Mouse (Mus musculus) CD4-positive, CD25-positive, alpha-beta regulatory T cell, adult 4 months (primary cell): ENCODE measurements around the gene Uspl1. TPM values are rescaled to one million over a fixed set of nuclear protein-coding genes. Genes with fewer than 3 reads are reported as not detected.
"Not testable (repeated sequence)": the region's sequence is repeated elsewhere in the genome, so short reads cannot be mapped to it uniquely, and the experiment has no call there.

Experiments
- ATAC-seq: one replicate; pipeline ENCODE4 v1.8.0; 2017
- polyA plus RNA-seq, 2 experiments: library from polyadenylated mRNA; unstranded; fragments of 100-300 nt; shearing (Covaris generic); gene quantifications; one replicate each; pipeline ENCODE4 v1.2.1; 2017

The Uspl1 gene
- polyA plus RNA-seq, result 10 to 100 TPM; 38.6 to 42.6 TPM

GRCm38 (mm10) chr5:149184104-149184843, at the start of gene Uspl1, which contains the start of gene Hmgb1:
Gene Uspl1, plus strand, starts transcription at chr5:149184350.
Gene Hmgb1, minus strand, starts transcription at chr5:149184489.
- ATAC-seq, result peak; percentile 84

DNA sequence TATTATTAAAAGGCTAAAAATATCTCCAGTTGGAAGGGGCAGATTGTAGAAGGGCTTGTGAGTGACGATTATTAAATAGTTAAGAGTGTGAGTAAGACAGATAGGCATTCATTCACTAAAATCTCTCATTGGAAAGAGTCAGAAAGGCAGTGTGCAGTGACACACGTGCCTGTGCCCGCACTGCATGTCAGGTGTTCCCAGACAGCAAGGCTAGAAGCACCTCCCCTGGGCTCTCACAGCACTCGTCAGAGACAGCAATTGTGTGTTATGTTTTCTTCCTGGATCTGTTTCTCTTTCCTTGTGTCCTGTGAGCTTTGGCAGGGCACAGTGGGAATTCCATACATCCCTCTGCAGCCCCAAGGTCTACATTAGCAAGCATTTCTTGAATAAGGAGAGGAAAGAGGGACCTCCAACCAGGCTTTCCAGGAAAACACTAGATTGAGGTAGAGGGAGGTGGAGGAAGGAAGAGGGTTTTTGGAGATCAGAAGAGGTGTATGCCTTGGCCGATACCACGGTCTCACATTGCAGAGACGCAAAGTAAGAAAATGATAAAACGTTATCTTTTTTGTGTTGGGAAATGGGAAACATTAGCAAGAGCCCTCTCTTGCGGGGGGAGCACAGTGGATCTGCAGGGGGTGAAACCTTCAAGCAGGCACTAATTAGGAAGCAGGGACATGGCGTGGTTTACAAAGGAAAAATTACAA, 49.2 kb upstream of the Uspl1 start:
- ATAC-seq, result no peak

DNA sequence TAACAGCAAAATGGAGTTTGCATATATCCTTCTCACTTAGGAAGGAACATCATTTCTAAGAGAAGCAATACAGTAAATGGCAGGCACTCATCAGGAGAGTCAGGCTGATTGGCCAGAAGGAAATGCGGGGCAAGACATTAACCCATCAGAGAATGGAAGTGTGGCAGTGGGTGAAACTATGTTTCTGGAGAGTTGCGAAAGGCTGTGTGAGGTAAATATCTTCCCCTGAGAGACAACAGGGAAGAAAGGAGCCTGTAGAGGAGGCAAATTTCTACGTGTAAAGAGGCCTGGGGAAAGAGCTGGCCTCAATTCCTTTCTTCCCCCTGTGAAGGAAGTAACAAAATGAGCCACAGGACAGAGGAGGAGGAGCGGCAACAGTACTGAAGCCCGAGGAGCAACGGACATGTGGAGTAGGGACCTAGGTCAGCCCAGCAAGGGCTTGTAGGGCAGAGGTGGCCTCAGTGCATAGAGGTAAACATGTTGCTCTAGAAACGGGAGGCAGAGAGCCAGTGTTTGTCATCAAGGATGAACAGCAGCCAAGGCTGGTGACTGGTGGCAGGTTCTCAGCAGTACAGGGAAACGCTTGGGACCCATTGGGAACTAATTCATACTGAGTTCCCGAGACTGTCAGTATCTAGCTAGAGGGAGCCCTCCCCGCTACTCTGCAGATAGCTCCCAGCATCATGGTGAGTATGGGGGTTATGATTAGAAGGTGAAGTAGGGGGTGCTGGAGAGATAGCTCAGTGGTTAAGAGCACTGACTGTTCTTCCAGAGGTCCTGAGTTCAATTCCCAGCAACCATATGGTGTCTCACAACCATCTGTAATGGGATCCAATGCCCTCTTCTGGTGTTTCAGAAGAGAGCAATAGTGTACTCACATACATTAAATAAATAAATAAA, 48.4 kb upstream of the Uspl1 start:
- no peak for ATAC-seq

DNA sequence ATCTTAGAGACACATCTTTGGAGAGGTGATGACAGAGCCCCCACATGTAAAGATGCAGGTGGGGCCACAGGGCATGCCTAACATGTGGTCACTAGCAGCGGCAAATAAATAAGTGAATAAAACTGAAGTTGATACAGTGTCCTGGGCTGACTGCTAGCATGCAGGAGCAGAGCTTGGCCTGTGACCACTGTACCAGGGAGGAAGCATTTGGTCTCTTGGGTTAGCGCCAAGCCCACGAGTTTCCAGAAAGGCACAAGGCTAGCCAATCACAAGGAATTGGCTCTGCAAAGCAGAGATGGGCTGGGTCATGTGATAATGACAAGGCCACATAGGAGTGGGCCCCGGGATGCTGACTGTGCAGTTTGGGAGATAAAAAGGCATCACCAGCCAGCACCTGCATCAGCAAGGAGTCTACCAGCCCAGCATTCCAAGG, 47.2 kb upstream of the Uspl1 start:
- no peak for ATAC-seq

DNA sequence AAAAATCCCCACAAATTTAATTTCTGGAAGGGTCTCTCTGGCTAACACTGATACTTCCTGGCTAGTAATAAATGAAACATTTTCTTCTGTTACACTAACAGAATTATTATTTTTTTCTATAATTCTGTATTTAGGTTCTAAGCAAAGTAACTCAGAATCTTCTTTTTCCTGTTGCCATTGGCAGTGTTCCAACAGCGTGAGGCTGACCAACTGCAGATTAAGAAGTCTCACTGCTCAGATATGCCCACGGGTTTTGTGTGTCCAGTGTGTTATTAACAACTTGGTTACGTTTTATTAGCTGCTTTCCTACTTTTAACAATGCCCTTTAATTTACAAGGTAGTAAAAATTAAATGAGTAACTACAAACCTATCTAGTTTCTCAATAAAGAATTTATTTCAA, 46.7 kb upstream of the Uspl1 start:
- no peak for ATAC-seq

GRCm38 (mm10) chr5:149138087-149138486, 46.1 kb upstream of the Uspl1 start:
- not testable (repeated sequence) for ATAC-seq

DNA sequence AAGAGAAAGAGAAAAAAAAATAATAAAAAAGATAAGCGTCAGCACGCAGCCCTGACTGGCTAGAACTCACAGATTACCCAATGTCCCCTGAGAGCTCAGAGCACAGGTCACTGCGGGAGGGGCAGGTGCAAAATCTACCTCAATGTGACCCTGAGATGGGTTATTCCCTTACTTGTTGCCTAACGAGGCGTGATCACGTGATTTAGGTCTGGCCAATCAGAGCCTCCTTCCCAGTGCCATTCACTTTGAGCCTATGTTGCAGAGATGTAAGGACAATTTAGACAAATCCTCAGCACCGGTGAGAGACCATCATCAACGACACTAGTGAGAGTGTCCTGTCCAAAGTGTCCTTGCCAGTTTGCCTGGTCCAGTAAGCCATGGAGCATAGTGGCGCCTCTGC, 43.8 kb upstream of the Uspl1 start:
- no peak for ATAC-seq

DNA sequence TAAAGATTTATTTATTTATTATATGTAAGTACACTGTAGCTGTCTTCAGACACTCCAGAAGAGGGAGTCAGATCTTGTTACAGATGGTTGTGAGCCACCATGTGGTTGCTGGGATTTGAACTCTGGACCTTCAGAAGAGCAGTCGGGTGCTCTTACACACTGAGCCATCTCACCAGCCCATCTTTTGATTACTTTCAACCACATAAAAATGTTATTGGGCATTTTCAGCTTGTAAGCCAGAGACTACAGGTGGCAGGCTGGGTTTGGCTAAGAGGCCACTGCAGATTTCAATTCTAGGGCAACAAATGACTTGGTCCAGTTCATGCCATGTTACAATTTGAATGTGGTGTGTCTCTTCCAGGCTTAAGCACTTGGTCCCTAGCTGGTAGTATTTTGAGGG, 43.0 kb upstream of the Uspl1 start:
- not testable (repeated sequence) for ATAC-seq

GRCm38 (mm10) chr5:149143766-149144375, 40.3 kb upstream of the Uspl1 start:
- ATAC-seq, result no peak

- no peak for ATAC-seq
These were observed 37.5 kb upstream of the Uspl1 start for GRCm38 (mm10) chr5:149146691-149147090.

- no peak for ATAC-seq
These were observed 36.7 kb upstream of the Uspl1 start for GRCm38 (mm10) chr5:149147386-149148000.

DNA sequence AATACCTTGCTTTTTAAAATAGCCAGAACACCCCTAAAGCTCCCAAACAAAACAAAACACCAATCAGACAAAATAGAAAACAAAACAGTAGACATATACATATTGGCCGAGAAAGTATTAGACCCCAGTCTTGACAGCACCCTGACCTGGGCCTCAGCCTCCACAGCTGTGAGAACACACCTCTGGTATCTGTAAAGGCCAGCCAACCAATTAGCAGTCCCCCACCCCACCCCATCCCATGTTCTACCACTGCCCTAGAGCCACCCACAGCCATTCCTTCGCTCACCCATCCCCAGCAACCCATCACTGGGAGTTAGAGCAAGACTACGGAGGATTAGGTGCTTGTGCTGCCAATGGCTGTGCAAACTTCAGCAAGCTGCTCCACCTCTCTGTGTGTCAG, 33.3 kb upstream of the Uspl1 start:
- ATAC-seq, result no peak

DNA sequence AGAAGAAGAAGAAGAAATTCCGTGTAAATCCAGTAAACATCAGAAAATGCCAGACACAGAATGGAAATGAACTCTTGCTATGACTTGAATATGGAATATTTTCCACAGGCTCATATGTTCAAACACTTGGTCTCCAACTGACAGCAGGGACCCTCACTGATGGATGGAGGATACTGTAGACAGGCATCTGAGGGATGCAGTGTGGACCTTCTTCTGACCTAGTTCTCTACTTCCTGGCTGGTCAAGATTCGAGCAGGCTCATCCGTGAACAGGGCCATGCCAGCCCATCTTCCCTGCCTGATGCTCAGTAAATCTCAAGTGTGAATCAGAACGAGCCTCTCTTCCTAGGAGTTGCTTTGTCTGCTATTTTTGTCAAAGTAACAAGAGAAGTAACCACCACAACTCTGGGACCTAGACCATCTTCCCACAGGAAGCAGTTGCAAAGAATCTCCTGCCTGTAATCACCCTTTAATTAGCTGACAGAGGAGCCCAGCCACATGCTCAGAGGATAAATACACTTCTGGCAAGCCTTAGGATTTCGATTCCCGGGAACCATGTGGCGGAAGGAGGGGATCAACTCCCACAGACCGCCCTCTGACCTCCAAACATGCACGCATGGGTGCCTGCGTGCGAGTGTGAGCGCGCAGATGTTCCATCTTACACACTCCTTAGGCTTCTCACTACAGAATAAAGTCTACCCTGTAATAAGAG, 31.9 kb upstream of the Uspl1 start:
- no peak for ATAC-seq

GRCm38 (mm10) chr5:149152774-149153155, 31.4 kb upstream of the Uspl1 start:
- ATAC-seq, result no peak

DNA sequence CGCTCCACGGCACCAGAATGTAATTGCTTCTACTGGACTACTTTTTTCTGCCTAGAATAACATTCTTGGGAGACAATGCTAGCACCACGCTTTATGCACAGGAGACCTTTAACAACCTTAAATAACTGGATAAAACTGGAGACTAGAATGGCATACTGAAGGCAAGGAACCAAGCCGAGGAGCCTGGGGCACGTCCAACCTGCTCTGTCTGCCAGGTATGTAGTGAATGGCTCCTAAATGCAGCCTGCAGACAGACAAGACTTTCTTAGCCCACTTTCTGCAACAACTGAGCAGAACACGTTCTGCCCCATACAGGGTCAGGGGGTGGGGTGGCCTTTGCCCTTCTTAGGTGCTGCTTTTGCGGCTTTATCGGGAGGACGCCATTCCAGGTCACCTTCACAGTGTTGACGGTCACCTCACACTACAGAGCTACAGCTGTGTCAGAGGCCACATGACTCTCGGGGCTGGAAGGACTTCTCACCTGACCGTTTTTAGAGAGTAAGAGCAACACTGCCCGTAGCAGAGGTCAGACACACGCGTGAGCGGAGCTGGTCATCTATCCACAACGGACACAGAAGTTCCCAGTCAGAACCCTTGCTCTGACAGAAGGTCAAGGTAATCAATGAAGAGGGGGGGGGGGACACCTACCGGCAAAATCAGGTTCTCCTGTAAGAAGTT, 27.1 kb upstream of the Uspl1 start:
- no peak for ATAC-seq

GRCm38 (mm10) chr5:149159021-149159420, 25.1 kb upstream of the Uspl1 start:
- no peak for ATAC-seq

DNA sequence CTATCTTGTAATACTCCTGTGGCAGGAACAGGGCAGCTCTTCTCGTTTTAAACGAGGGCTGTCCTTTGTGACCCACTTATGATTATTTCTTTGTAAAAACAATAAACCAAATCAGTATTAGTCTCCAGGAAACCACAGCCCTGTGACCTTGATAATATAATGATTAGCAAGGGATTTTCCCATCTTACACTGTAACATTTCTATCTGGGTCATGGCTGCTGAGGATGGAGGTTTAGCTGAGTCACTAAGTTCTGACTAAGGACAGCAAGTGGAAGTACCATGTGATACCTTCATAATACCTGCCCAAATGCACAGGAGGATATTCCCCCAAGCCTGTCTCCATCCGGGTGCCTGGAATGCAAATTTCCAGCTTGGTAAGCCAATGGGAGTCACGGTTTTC, 23.7 kb upstream of the Uspl1 start:
- peak; percentile 85 for ATAC-seq

DNA sequence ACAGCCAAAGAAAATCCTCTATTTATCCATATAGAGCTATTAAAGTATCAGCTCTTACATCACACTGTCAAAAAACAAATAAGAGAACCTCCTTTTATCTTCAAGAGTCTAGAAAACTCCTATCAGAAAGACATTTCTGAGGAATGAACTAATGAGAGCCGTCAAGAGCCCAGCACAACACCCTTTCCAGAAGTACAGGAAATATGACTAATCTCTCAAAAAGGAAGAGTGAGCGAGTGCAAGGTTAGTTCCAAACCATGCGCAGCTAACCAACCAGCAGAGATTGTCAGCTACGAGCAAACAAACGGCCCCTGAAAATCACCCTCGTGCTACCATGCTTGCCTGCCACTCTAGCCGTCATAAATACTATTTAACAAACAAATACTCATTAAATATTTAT, 21.3 kb upstream of the Uspl1 start:
- no peak for ATAC-seq

- ATAC-seq, result no peak
These were observed 19.3 kb upstream of the Uspl1 start for GRCm38 (mm10) chr5:149164881-149165280.

DNA sequence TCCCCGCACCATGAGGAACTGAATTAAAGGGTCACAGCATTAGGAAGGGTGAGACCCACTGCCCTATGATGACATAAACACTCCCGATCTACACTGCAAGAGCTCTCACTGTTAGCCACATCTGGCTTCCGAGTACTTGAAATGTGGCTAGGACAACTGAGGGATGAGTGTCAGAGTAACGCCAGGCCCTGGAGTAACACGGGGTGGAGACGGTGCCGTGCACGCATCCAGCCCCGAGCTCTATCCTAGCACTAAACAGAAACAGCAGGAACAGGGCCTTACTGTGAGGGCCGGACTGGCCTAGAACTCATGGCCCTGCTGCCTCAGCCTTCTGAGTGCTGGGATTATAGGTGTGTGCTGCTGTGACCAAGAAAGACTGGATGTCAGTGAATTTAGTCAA, 18.1 kb upstream of the Uspl1 start:
- no peak for ATAC-seq

DNA sequence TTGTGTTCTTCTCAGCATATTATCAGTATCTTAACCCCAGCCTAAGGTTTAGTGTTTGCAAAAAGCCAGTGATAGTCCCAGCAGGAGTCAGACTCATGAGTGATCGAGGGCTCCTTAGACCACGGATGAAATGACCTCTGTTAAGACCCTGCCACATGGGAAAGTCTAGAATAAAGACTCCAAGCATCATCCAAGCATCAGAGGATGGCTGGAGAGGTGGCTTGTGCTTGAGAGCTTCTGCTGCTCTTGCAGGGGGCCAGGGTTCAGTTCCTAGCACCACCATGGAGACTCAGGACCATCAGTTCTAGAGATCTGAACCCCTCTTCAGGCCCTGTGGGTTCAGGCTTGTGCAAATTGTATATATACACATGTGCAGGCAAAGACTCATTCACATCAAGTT, 16.1 kb upstream of the Uspl1 start:
- no peak for ATAC-seq
